Mouse (Mus musculus) hindbrain, embryonic 13.5 days (tissue): ENCODE results near the gene Mbd3. TPM values are rescaled to one million over a fixed set of nuclear protein-coding genes. Genes with fewer than 3 reads are reported as not detected.

ENCODE experiments used
- microRNA-seq: library from miRNA; unstranded; fragments of <30 nt; microRNA quantifications from one replicate; pipeline ENCODE4, GENCODE M21; 2016
- polyA plus RNA-seq: library from polyadenylated mRNA; unstranded; fragments of >200 nt; fragmentation: Nextera tagmentation; extraction: Ambion mirVana; gene quantifications from 2 replicates; pipeline ENCODE4 v1.2.1, GENCODE M21; 2015

The Mbd3 gene
- polyA plus RNA-seq, 1 experiment from 2014 or later, result 230 TPM

Small RNA genes within 50 kb of the gene (microRNA-seq; reads per million reads assigned to microRNA genes)
- not detected for gene Gm22721

Other genes with a start within 250 kb of the Mbd3 start
- gene Cirbp, start 233.6 kb downstream of the Mbd3 start, polyA plus RNA-seq, result 364 and 409 TPM in 2 replicates
- gene 1600002K03Rik, start 226.6 kb downstream of the Mbd3 start, polyA plus RNA-seq, result 11.9 and 14.1 TPM in 2 replicates
- gene Efna2, start 220.1 kb downstream of the Mbd3 start, polyA plus RNA-seq, result 18.8 and 21.4 TPM in 2 replicates
- 47.3 and 49.9 TPM in 2 replicates for gene Mum1, start 173.1 kb downstream of the Mbd3 start, polyA plus RNA-seq
- 253 and 263 TPM in 2 replicates for gene Ndufs7, start 150.4 kb downstream of the Mbd3 start, polyA plus RNA-seq
- 22.3 and 24.9 TPM in 2 replicates for gene Gamt, start 138.5 kb downstream of the Mbd3 start, polyA plus RNA-seq
- gene Dazap1, start 138.1 kb downstream of the Mbd3 start, polyA plus RNA-seq, result 61.6 and 66.2 TPM in 2 replicates
- gene Rps15, start 107.1 kb downstream of the Mbd3 start, polyA plus RNA-seq, result 583 and 598 TPM in 2 replicates
- 182 and 183 TPM in 2 replicates for gene Apc2, start 103.6 kb downstream of the Mbd3 start, polyA plus RNA-seq
- gene 2310011J03Rik, start 79.0 kb downstream of the Mbd3 start, polyA plus RNA-seq, result 28.5 and 29.1 TPM in 2 replicates
- gene Pcsk4, start 70.1 kb downstream of the Mbd3 start, polyA plus RNA-seq, result 1.9 and 2.5 TPM in 2 replicates
- gene Reep6, start 69.6 kb downstream of the Mbd3 start, polyA plus RNA-seq, result 3.1 and 3.5 TPM in 2 replicates
- 0.42 and 0.66 TPM in 2 replicates for gene Adamtsl5, start 51.1 kb downstream of the Mbd3 start, polyA plus RNA-seq
- gene Plk5, start 43.1 kb downstream of the Mbd3 start, polyA plus RNA-seq, result 1.2 and 1.7 TPM in 2 replicates
- 14.8 and 16.5 TPM in 2 replicates for gene Mex3d, start 11.9 kb downstream of the Mbd3 start, polyA plus RNA-seq
- gene Uqcr11, start 7.3 kb upstream of the Mbd3 start, polyA plus RNA-seq, result 575 and 577 TPM in 2 replicates
- gene Tcf3, start 34.1 kb upstream of the Mbd3 start, polyA plus RNA-seq, result 60.9 and 62.5 TPM in 2 replicates
- 2.1 and 2.5 TPM in 2 replicates for gene Onecut3, start 95.3 kb upstream of the Mbd3 start, polyA plus RNA-seq
- gene Atp8b3, start 139.6 kb upstream of the Mbd3 start, polyA plus RNA-seq, result 1.2 and 1.3 TPM in 2 replicates
- 28.8 and 31.3 TPM in 2 replicates for gene Rexo1, start 162.0 kb upstream of the Mbd3 start, polyA plus RNA-seq
- 4.6 and 4.9 TPM in 2 replicates for gene Klf16, start 177.8 kb upstream of the Mbd3 start, polyA plus RNA-seq
- gene Abhd17a, start 190.8 kb upstream of the Mbd3 start, polyA plus RNA-seq, result 93.8 and 96.2 TPM in 2 replicates
- 65.1 and 67.5 TPM in 2 replicates for gene Scamp4, start 203.3 kb upstream of the Mbd3 start, polyA plus RNA-seq
- gene Adat3, start 203.3 kb upstream of the Mbd3 start, polyA plus RNA-seq, result 4.4 and 6.4 TPM in 2 replicates
- 3.1 and 3.3 TPM in 2 replicates for gene Gm49322, start 206.5 kb upstream of the Mbd3 start, polyA plus RNA-seq
- gene Csnk1g2, start 223.3 kb upstream of the Mbd3 start, polyA plus RNA-seq, result 98.5 and 102 TPM in 2 replicates